Mouse (Mus musculus): Measurements from ENCODE around the gene Srsf4. TPM values are rescaled to one million over a fixed set of nuclear protein-coding genes. Genes with fewer than 3 reads are reported as not detected.
A peak's percentile ranks its signal among the peaks of the same experiment; 100 is the strongest.

The Srsf4 gene
- polyA plus RNA-seq, 1 experiment from 2014 or later, result 100 TPM

DNA sequence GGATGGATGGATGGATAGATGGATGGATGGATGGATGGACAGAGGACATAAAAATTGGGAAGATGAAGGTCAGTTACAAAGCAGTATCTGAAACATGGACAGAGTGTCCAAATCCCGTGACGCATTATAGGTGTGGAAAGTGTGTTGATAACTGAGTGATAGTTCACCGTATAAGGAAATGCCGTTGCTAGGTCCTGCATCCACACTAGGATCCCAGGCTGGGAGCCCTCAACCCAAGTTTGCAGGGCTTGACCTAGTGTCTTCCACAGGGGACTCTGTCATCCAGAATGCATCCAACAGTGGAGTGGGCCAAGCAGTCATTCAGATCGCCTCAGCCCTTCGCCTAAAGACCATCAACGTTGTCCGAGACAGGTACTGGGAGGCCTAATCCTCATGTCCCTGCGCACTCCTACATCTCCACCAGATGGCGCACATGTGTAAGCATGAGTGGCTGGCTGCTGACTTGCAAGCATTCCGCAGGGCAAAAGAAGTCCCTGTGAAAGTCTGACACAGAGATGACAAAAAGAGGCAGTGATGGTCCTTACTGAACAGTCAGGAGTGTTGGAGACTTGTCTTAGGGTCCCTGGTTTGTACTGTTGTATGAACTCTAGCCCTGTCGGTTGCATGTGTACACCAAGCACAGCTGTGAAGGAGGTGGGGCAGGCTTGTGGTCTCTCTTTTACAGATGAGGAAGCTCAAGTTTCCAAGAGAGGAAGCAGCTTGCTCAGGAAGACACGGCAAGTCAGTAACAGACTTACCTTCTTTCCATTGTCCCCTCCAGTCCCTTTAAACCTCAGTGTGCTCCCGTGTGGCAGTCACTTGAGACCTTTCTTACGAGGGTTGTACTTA, 12.7 kb upstream of the Srsf4 start:
- H3K27ac ChIP-seq (ENCODE audit: low read length), result no peak overlapping the region
- H3K9me3 ChIP-seq (replicated peaks; ENCODE audit: control insufficient read depth, low read length, poor library complexity, severe bottlenecking), result no peaks in the 10 kb centered on the region
- ATAC-seq, result no peak
- H3K9ac ChIP-seq (ENCODE audit: low read depth, low read length), result no peak overlapping the region
- no peak overlapping the region for H3K4me3 ChIP-seq (ENCODE audit: low read depth, low read length)
- H3K36me3 ChIP-seq (ENCODE audit: control insufficient read depth, insufficient read depth, low read length), result peaks cover 8% of the 10 kb centered on the region; the same call in 1 of the 2 replicates
- no peaks in the 10 kb centered on the region for H3K27me3 ChIP-seq (ENCODE audit: control insufficient read depth, insufficient read depth, low read depth, low read length)
- H3K4me1 ChIP-seq (ENCODE audit: control insufficient read depth, insufficient read depth, low read length), result no peaks in the 10 kb centered on the region
- H3K4me2 ChIP-seq (ENCODE audit: low read length), result no peak overlapping the region
- WGBS, result 46% methylated on average over 15 of the region's 15 CpGs

- 89% methylated on average over 4 of the region's 4 CpGs for WGBS
- no peak overlapping the region for H3K4me3 ChIP-seq (ENCODE audit: low read depth, low read length)
- peaks cover 8% of the 10 kb centered on the region; the same call in 1 of the 2 replicates for H3K36me3 ChIP-seq (ENCODE audit: control insufficient read depth, insufficient read depth, low read length)
- H3K9me3 ChIP-seq (replicated peaks; ENCODE audit: control insufficient read depth, low read length, poor library complexity, severe bottlenecking), result no peaks in the 10 kb centered on the region
- H3K27ac ChIP-seq (ENCODE audit: low read length), result no peak overlapping the region
- H3K9ac ChIP-seq (ENCODE audit: low read depth, low read length), result no peak overlapping the region
- no peaks in the 10 kb centered on the region for H3K27me3 ChIP-seq (ENCODE audit: control insufficient read depth, insufficient read depth, low read depth, low read length)
- H3K4me1 ChIP-seq (ENCODE audit: control insufficient read depth, insufficient read depth, low read length), result no peaks in the 10 kb centered on the region
- ATAC-seq, result no peak
- H3K4me2 ChIP-seq (ENCODE audit: low read length), result no peak overlapping the region
These were observed 12.1 kb upstream of the Srsf4 start for GRCm38 (mm10) chr4:131861341-131861739.

DNA sequence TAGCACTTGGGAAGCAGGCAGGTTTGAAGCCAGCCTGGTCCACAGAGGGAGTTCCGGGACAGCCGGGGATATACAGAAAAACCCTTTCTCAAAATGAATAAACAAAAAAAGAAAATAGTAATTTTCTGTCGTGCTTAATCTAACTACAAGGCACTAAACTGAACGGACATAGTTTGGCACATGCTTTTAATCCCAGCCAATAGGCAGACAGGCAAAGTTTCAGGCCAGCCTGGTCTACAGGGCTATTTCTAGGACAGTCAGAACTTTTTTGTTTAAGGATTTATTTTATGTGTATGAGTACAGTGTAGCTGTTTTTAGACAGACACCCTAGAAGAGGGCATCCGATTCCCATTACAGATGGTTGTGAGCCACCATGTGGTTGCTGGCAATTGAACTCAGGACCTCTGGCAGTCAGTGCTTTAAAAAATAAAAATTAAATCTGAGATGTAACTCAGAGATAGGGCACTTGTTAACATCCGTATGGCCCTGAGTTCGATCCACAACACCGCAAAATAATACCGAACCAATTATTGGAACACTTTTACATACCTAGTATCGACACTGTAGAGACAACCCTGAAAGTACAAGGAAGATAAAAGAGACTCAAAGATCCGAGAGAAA, 635 bp upstream of the Srsf4 start:
- Histone ChIP-seq H3K27ac (ENCODE audit: low read length) (peak overlapping the region; percentile 78), H3K4me3 (ENCODE audit: low read depth, low read length) (peak overlapping the region; percentile 97), H3K4me2 (ENCODE audit: low read length) (peak overlapping the region; percentile 73), H3K9ac (ENCODE audit: low read depth, low read length) (peak overlapping the region; percentile 70), H3K27me3 (ENCODE audit: control insufficient read depth, insufficient read depth, low read depth, low read length) (no peaks in the 10 kb centered on the region), H3K9me3 (replicated peaks; ENCODE audit: control insufficient read depth, low read length, poor library complexity, severe bottlenecking) (no peaks in the 10 kb centered on the region), H3K36me3 (ENCODE audit: control insufficient read depth, insufficient read depth, low read length) (no peaks in the 10 kb centered on the region), H3K4me1 (ENCODE audit: control insufficient read depth, insufficient read depth, low read length) (peaks cover 30% of the 10 kb centered on the region)
- ATAC-seq, result peak; percentile 62
- 10% methylated on average over 11 of the region's 11 CpGs for WGBS

DNA sequence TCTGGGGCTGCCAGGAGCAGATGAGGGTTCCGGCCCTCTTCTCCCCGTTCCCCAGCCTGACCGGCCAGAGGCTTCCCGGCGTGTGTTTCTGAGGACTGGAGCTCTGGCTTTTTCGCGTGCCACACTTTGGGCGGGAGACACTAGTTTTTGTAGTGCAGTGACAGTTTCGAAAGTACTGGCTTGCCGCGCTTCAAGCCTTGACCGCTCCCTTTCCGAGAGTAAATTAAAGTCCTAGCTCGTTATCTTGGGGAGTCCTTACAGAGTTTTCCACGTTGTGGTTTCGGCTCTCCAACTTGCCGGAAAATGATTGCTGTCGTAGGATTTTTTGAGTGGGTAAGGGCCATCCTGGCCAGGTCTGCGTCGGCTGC, 736 bp downstream of the Srsf4 start:
- peak overlapping the region; percentile 100 for H3K9ac ChIP-seq (ENCODE audit: low read depth, low read length)
- H3K27me3 ChIP-seq (ENCODE audit: control insufficient read depth, insufficient read depth, low read depth, low read length), result no peaks in the 10 kb centered on the region
- H3K4me2 ChIP-seq (ENCODE audit: low read length), result peak overlapping the region; percentile 68
- H3K36me3 ChIP-seq (ENCODE audit: control insufficient read depth, insufficient read depth, low read length), result no peaks in the 10 kb centered on the region
- no peak for ATAC-seq
- peak overlapping the region; percentile 97 for H3K4me3 ChIP-seq (ENCODE audit: low read depth, low read length)
- peaks cover 36% of the 10 kb centered on the region for H3K4me1 ChIP-seq (ENCODE audit: control insufficient read depth, insufficient read depth, low read length)
- H3K27ac ChIP-seq (ENCODE audit: low read length), result peak overlapping the region; percentile 100
- no peaks in the 10 kb centered on the region for H3K9me3 ChIP-seq (replicated peaks; ENCODE audit: control insufficient read depth, low read length, poor library complexity, severe bottlenecking)
- under 1% methylated on average over 20 of the region's 20 CpGs for WGBS

GRCm38 (mm10) chr4:131874567-131874966, 1.1 kb downstream of the Srsf4 start:
- ATAC-seq, result no peak
- H3K9ac ChIP-seq (ENCODE audit: low read depth, low read length), result peak overlapping the region; percentile 100
- no peaks in the 10 kb centered on the region for H3K36me3 ChIP-seq (ENCODE audit: control insufficient read depth, insufficient read depth, low read length)
- peak overlapping the region; percentile 97 for H3K4me3 ChIP-seq (ENCODE audit: low read depth, low read length)
- H3K27me3 ChIP-seq (ENCODE audit: control insufficient read depth, insufficient read depth, low read depth, low read length), result no peaks in the 10 kb centered on the region
- no peak overlapping the region for H3K27ac ChIP-seq (ENCODE audit: low read length)
- WGBS, result 4% methylated on average over 11 of the region's 11 CpGs
- H3K4me1 ChIP-seq (ENCODE audit: control insufficient read depth, insufficient read depth, low read length), result peaks cover 36% of the 10 kb centered on the region
- H3K9me3 ChIP-seq (replicated peaks; ENCODE audit: control insufficient read depth, low read length, poor library complexity, severe bottlenecking), result no peaks in the 10 kb centered on the region
- H3K4me2 ChIP-seq (ENCODE audit: low read length), result peak overlapping the region; percentile 68

DNA sequence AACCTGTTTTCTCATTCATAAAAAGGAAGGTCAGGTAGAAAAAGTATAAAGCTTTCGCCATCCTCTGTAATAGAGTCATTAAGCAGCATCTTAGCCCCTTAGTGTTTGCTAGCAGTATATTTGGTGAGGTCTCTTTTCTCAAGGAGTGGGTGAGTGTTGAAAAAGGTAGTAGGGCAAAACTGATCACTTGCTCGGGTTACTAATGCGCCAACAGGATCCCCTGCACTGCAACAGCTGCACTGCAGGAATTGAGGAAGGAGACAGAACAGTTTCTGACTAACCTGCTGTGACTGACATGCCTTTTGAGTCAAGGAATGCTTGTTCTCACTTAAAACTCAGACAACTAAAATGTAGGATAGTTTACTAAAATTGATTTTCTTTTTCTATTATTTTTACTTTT, 1.8 kb downstream of the Srsf4 start:
- Histone ChIP-seq H3K4me3 (ENCODE audit: low read depth, low read length) (peak overlapping the region; percentile 97), H3K9ac (ENCODE audit: low read depth, low read length) (peak overlapping the region; percentile 100; the same call in 1 of the 2 replicates), H3K9me3 (replicated peaks; ENCODE audit: control insufficient read depth, low read length, poor library complexity, severe bottlenecking) (no peaks in the 10 kb centered on the region), H3K36me3 (ENCODE audit: control insufficient read depth, insufficient read depth, low read length) (no peaks in the 10 kb centered on the region), H3K4me1 (ENCODE audit: control insufficient read depth, insufficient read depth, low read length) (peaks cover 36% of the 10 kb centered on the region), H3K27me3 (ENCODE audit: control insufficient read depth, insufficient read depth, low read depth, low read length) (no peaks in the 10 kb centered on the region), H3K27ac (ENCODE audit: low read length) (no peak overlapping the region), H3K4me2 (ENCODE audit: low read length) (peak overlapping the region; percentile 68)
- WGBS, result 40% methylated on average over 3 of the region's 3 CpGs
- ATAC-seq, result no peak

DNA sequence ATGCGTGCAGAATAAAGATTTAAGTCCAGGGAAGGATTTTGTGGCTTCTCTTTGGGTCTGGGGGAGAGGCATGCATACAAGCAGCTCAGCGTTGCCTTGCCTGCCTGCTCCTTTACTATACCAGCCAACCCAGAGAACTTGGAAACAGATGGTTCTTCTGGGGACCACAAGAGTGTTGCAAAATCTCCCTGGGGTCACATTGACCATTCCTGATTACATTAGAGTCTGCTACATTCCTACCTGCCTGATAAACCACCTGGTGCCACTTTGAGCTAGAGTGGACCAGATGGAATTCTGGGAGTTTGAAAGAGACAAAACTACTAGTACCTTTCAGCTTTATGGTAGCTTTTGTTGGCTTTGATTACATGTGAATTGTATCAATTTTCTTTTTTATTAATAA, 3.4 kb downstream of the Srsf4 start:
- WGBS, result 52% methylated on average over 2 of the region's 2 CpGs
- H3K4me1 ChIP-seq (ENCODE audit: control insufficient read depth, insufficient read depth, low read length), result peaks cover 41% of the 10 kb centered on the region
- no peaks in the 10 kb centered on the region for H3K36me3 ChIP-seq (ENCODE audit: control insufficient read depth, insufficient read depth, low read length)
- H3K4me2 ChIP-seq (ENCODE audit: low read length), result 0 out of 2 replicates have a peak overlapping the region, but pooled peaks have one; percentile 11
- H3K9ac ChIP-seq (ENCODE audit: low read depth, low read length), result 0 out of 2 replicates have a peak overlapping the region, but pooled peaks have one; percentile 7
- no peak overlapping the region for H3K4me3 ChIP-seq (ENCODE audit: low read depth, low read length)
- no peaks in the 10 kb centered on the region for H3K9me3 ChIP-seq (replicated peaks; ENCODE audit: control insufficient read depth, low read length, poor library complexity, severe bottlenecking)
- no peak for ATAC-seq
- H3K27ac ChIP-seq (ENCODE audit: low read length), result no peak overlapping the region
- H3K27me3 ChIP-seq (ENCODE audit: control insufficient read depth, insufficient read depth, low read depth, low read length), result no peaks in the 10 kb centered on the region

DNA sequence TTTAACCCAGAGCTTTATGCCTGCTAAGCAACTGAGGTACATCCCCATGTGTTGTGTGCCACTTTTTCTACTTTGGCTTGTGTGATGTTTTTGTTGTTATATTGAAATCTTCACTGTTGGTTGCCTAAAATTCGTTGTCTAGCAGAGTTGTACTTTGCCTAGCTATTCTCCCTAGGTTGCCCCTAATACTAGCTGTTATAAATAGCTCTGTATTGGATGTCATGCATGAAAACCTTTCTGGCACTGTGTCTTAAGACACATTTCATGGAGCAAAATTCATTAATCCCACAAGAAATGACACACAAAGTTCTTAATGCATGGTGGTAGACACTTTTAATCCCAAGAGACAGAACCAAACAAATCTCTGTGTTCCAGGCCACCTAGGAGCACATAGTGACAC, 6.3 kb downstream of the Srsf4 start:
- H3K27ac ChIP-seq (ENCODE audit: low read length), result no peak overlapping the region
- no peak overlapping the region for H3K4me2 ChIP-seq (ENCODE audit: low read length)
- H3K27me3 ChIP-seq (ENCODE audit: control insufficient read depth, insufficient read depth, low read depth, low read length), result no peaks in the 10 kb centered on the region
- H3K4me1 ChIP-seq (ENCODE audit: control insufficient read depth, insufficient read depth, low read length), result peaks cover 45% of the 10 kb centered on the region
- no peak overlapping the region for H3K4me3 ChIP-seq (ENCODE audit: low read depth, low read length)
- H3K9me3 ChIP-seq (replicated peaks; ENCODE audit: control insufficient read depth, low read length, poor library complexity, severe bottlenecking), result no peaks in the 10 kb centered on the region
- no peak overlapping the region for H3K9ac ChIP-seq (ENCODE audit: low read depth, low read length)
- 66% methylated on average over 1 of the region's 1 CpGs for WGBS
- H3K36me3 ChIP-seq (ENCODE audit: control insufficient read depth, insufficient read depth, low read length), result no peaks in the 10 kb centered on the region
- no peak for ATAC-seq

DNA sequence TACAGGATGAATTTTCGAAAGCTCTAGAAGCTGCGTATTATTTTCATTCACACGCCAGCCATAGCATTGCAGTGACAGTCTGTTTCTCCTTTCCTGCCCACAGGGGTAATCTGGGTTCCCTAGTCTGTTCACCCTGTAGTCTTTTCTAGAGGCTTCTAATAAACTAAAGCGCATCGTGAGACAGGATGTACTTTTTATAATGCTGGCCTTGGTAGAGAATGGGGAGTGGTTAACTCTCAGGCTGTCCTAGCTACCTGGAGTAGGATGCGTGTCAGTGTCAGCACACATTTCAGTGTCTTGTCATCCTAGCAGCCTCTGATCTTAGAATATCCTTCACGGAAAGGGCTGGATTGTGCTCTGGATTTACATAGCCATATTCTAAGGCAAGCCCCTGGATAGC, 7.9 kb downstream of the Srsf4 start:
- 88% methylated on average over 7 of the region's 7 CpGs for WGBS
- no peak overlapping the region for H3K27ac ChIP-seq (ENCODE audit: low read length)
- no peak for ATAC-seq
- H3K36me3 ChIP-seq (ENCODE audit: control insufficient read depth, insufficient read depth, low read length), result no peaks in the 10 kb centered on the region
- no peak overlapping the region for H3K4me3 ChIP-seq (ENCODE audit: low read depth, low read length)
- H3K4me1 ChIP-seq (ENCODE audit: control insufficient read depth, insufficient read depth, low read length), result peaks cover 34% of the 10 kb centered on the region
- no peaks in the 10 kb centered on the region for H3K9me3 ChIP-seq (replicated peaks; ENCODE audit: control insufficient read depth, low read length, poor library complexity, severe bottlenecking)
- no peaks in the 10 kb centered on the region for H3K27me3 ChIP-seq (ENCODE audit: control insufficient read depth, insufficient read depth, low read depth, low read length)
- no peak overlapping the region for H3K9ac ChIP-seq (ENCODE audit: low read depth, low read length)
- no peak overlapping the region for H3K4me2 ChIP-seq (ENCODE audit: low read length)

All from midbrain, embryonic 16.5 days (tissue).